Mouse (Mus musculus) layer of hippocampus, postnatal 10 days (tissue): ENCODE data around the gene 4930519G04Rik. TPM values are rescaled to one million over a fixed set of nuclear protein-coding genes. Genes with fewer than 3 reads are reported as not detected.
"Not testable (repeated sequence)": the region's sequence is repeated elsewhere in the genome, so short reads cannot be mapped to it uniquely, and the experiment has no call there.

ENCODE experiments used
- DNase-seq, 2 experiments: peaks; one replicate each; pipeline ENCODE4 v3.0.0; 2021; ENCODE audit warnings: low spot score in 2 of 2
- total RNA-seq, 2 experiments: library from RNA; stranded (reverse); gene quantifications; 2 replicates each; pipeline ENCODE4 v1.2.3; 2021

Gene 4930519G04Rik
- total RNA-seq, 2 experiments from 2014 or later: not detected

GRCm38 (mm10) chr5:114840481-114840880, 13.0 kb upstream of the 4930519G04Rik start:
- not testable (repeated sequence) for DNase-seq

- not testable (repeated sequence) for DNase-seq
Observed at GRCm38 (mm10) chr5:114842155-114842554, 11.3 kb upstream of the 4930519G04Rik start.

DNA sequence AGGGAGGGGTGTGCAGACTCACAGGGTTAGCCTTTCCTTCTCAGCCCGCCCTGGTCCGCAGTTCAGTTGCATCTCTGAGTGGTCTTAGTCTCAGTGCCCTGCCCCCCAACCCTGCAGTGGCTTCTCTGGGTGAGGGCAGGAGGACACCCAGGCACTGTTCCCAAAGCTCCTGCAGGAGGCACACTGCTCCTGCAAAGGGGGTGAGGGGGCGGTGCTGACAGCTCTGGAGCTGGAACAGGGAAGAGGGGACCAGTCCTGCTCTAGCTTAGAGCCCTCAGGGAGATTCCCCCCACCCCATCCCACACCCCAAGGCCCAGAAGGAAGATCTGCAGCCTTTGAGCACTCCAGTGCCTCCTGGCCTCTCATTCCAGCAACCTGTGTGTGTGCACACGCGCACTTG, 10.8 kb upstream of the 4930519G04Rik start:
- DNase-seq: no peak

- DNase-seq: not testable (repeated sequence)
Observed at GRCm38 (mm10) chr5:114844371-114844770, 9.1 kb upstream of the 4930519G04Rik start.

DNA sequence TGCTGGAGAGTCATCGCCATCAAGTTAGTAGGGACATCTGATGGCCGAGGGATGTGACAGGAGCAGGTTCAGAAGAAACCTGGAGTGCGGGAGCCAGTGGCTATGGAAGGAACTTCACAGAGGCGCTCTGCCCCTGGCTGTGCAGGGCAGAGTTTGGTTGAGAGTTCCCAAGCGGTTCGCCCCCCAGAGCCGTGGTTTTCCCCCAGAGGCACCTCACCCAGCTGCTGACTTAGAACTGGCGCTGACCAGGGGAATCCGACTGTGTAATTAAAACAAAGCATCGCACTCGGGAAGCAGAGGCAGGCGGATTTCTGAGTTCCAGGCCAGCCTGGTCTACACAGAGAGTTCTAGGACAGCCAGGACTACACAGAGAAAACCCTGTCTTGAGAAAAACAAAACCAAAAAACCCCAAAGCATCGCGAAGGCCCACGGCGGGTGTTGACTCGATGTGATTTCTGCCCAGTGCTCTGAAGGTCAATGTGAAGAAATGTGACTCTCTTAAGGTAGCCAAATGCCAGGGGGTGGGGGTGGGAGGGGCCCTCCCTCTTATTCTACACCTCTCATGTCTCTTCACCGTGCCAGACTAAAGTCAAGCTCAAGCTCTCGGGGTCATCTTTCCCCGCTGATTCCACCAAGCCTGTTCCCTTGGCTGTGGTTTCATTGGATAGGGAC, 1.8 kb upstream of the 4930519G04Rik start:
- DNase-seq: no peak

- no peak for DNase-seq
Observed at GRCm38 (mm10) chr5:114858582-114858981, 5.1 kb downstream of the 4930519G04Rik start, which contains the start of gene Gm9936. Gene Gm9936, minus strand, starts transcription at chr5:114858682.

DNA sequence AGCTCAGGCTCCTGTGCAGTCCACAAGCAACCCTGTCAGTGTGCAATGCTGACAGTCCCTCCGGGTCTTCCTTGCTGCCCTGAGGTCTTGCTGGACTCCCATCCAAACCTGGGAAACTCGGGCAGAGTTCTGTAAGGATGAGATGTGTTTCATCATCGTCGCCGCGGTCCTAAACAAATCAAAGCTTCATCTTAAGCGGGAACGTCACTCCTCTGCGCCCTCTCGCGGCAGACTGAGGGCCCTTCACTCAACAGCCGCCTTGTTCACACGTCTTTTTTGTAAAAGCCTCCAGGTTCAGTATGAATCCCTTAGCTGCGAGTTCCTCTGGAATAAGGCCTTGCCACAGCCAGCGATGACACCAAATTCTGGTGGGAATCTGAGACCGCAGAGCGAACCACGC, 5.8 kb downstream of the 4930519G04Rik start:
- DNase-seq: peak; percentile 80 to 86

DNA sequence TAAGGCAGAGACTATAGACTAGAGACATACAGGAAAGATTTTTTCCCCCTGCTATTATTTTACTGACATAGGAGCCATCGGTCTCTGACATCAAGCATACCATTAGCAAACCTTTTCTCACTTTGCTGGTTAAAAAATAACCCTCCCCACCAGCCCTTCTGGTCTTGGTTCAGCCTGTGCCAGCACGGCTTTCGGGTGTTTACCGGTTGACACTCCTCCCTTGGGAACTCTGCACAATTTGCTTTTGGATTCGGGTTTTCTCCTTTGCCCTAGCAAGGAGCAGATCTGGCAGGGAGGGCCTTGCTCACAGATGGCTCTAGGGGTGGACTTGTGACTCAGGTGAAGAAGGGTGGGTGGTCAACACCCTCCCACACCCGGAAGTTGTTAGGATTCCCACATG, 8.3 kb downstream of the 4930519G04Rik start:
- DNase-seq: no peak

GRCm38 (mm10) chr5:114864813-114865212, 11.3 kb downstream of the 4930519G04Rik start:
- DNase-seq: no peak

DNA sequence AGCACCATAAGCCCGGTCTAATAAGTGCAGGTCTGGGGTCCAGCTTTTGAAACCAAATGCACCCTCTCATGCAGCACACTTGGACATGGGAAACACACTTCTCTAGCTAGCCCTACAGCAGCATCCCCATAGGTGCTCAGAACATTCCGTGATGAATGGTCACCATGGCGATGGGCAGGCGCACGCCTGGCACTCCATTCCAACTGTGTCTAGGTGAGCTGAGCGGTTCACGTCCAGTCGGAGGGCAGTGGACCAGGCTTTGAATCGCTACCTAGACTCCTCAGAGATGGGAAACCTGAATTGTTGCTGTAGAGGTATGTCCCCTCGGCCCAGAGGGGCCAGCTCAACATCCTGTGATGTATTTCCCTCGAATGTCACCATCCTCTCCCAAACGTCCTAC, 11.8 kb downstream of the 4930519G04Rik start:
- DNase-seq: no peak

DNA sequence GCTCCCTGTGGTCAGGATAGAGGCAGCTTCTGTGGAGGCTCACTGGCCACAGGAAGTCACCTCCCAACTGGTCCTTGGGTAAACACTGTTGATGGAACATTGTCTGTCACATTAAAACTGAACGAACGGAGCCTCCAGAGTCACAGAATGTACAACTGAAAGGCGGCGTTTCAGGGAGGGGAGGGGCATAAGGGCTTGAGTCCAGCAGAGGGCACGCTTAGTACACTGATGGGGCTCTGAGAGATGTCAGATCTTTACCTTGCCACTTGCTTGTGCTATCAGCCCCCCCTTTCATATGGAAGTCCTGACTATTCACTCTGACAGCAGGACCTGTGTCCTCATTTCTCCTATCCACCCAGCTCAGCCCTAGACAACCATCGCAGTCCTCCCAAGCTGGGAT, 22.4 kb downstream of the 4930519G04Rik start:
- DNase-seq: no peak

GRCm38 (mm10) chr5:114876331-114876730, 22.9 kb downstream of the 4930519G04Rik start:
- no peak for DNase-seq

DNA sequence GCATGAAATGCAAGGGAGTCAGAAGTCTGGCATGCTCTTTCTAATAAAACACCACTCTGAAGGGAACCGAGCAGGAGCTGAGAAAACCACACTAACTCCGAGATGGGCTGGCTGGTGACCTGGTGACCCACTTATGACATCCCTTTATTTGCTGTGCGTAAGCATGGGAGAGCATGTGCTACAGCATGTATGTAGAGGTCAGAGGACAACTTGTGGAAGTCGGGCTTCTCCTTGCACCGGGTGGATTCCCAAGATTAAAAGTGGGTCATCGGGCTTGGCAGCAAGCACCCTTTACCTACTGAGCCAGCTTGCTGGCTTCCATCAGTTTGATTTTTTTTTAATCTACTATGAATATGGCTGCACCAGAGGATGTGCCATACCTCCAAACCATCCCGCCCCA, 24.0 kb downstream of the 4930519G04Rik start:
- no peak for DNase-seq

- no peak for DNase-seq
Observed at GRCm38 (mm10) chr5:114879399-114879798, 25.9 kb downstream of the 4930519G04Rik start.

DNA sequence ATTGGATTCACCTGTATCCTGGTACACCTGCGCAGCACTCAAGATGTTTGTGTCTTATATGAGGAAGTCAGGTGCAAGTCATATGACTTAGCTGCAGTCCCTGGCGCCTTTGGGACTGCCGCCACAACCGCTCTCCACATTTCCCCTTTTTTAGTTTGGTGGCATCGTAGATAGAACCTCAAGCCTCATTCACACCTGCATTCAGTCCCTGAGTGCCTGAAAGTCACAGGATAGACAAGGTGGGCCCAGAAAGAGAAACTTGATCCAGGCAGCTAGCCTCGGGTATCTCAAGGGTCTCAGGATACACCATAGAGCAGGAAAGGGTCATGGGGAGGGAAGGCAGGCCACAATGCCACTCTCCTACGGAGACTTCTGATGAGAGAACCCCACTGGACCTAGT, 28.9 kb downstream of the 4930519G04Rik start:
- not testable (repeated sequence) for DNase-seq

GRCm38 (mm10) chr5:114883022-114883421, 29.6 kb downstream of the 4930519G04Rik start:
- no peak for DNase-seq

DNA sequence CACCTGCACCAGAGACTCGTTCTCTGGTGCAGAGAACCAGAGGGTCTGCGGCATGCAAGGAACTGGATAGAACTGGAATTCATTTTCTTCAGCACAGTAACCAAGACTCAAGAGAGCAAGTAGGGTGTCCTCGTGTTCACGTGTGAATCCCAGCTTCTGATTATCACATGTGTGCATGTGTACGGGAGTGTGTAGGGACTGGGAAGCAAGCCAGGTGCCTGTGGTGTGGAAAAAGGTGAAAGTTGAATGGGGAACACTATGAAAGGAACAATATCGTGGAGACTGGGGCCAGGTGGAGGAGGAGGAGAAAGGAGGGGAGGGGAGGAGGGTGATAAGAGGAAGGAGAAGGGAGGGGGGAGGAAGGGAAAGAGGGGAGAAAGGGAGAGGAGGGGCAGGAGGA, 33.3 kb downstream of the 4930519G04Rik start:
- no peak for DNase-seq

GRCm38 (mm10) chr5:114888995-114889394, 35.5 kb downstream of the 4930519G04Rik start:
- DNase-seq: no peak

DNA sequence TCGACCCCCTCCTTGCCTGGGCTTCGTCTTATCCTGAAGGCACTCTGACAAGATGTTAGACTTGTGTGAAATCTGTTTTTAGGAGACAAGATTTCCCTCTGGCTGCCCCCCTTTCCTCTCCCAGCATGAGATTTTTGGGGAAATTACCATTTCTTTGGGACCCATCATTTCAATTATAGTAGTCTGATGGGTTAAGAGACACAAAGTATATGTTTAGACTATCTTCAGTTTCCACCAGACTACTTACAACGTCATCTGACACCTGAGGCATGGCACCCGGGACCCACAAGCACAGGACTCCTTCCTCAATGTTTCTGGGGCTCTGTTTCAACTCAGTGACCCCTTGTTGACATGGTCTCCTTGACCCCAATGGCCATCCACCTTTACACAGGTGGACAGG, 42.1 kb downstream of the 4930519G04Rik start:
- no peak for DNase-seq

DNA sequence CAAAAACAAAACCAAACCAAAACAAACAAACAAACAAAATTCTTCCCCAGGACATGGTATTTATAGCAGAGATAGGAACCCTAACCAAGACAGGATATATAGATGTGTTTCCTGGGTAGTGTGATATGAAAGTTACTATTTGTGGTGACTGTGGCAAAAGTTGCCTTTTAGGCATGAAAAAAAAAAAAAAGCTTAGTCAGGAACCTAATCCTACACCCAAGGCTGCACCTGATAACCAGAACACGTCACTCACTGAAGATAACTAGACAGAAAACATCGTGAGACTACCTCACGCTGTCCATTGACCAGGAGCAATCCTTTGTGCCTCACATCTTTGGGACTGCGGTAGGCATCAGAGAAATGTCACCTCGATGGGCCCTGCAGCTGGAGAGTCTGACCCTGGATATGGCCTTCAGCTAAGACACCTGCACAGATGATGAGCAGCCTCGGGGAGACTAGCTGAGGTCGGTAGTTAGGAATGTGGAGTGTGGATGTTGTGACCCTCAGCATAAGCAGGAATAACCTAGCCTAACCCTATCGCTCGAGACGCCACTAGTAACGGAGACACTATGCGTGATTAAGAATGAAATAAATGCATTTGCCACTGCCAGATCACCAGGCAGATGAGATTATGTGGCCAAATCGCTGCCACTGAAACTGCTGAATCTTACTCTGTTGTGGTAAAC, 43.4 kb downstream of the 4930519G04Rik start, which contains the start of gene Oasl2:
TSS of gene Oasl2 (plus strand) at position 249 of the 686 bp plus-strand sequence.
- no peak for DNase-seq

DNA sequence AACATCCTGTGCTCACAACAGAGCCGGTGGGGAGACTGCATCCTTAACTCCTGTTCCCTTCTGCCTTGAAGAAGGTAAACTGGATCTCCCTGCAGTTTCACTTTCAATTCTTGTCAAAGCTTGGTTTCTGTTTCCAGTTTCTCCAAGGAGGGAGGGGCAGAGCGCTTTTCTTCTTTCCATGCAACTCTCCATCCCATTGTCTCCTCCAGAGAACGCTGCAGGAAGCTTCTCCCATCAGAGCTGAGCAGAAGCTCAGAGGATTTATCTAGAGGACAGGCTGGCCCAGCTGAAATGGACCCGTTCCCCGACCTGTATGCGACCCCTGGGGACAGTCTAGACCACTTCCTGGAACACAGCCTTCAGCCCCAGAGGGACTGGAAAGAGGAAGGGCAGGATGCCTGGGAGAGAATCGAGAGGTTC, 43.9 kb downstream of the 4930519G04Rik start:
- DNase-seq: no peak

GRCm38 (mm10) chr5:114898857-114899256, 45.4 kb downstream of the 4930519G04Rik start:
- DNase-seq: no peak

- DNase-seq: peak; percentile 53 to 61
Observed at GRCm38 (mm10) chr5:114902413-114902812, 48.9 kb downstream of the 4930519G04Rik start.
